Mouse (Mus musculus) megakaryocyte, embryonic 14.5 days (primary cell): ENCODE measurements around the gene Fam71a. TPM values are rescaled to one million over a fixed set of nuclear protein-coding genes. Genes with fewer than 3 reads are reported as not detected.

ENCODE experiments used
- H3K27me3 ChIP-seq: replicated peaks from 2 replicates; pipeline ENCODE3; 2012; ENCODE audit warnings: inconsistent platforms
- H3K36me3 ChIP-seq: replicated peaks from 2 replicates; pipeline ENCODE3; 2012; ENCODE audit warnings: low read length, inconsistent platforms, mixed read lengths
- H3K4me1 ChIP-seq: 2 replicates; pipeline ENCODE4 v1.6.1; 2012; ENCODE audit warnings: inconsistent platforms
- H3K4me3 ChIP-seq: replicated peaks from 2 replicates; pipeline ENCODE3; 2012; ENCODE audit warnings: moderate library complexity, mild to moderate bottlenecking, inconsistent platforms
- H3K9me3 ChIP-seq: 2 replicates; pipeline ENCODE4 v1.6.1; 2012; ENCODE audit warnings: inconsistent platforms
- FLI1 ChIP-seq: IDR thresholded peaks from 2 replicates; pipeline ENCODE4 v1.6.1; 2012; ENCODE audit warnings: low read length, inconsistent platforms, mixed read lengths
- GATA1 ChIP-seq: IDR thresholded peaks from 3 replicates; pipeline ENCODE4 v1.6.1; 2012; ENCODE audit warnings: mixed read lengths, low read length, inconsistent platforms, borderline replicate concordance
- polyA plus RNA-seq: library from polyadenylated mRNA; stranded (reverse); fragments of >175 nt; gene quantifications from 2 replicates; pipeline ENCODE4 v1.2.3, GENCODE M21; 2012; ENCODE audit warnings: low replicate concordance; ENCODE audit not compliant: insufficient read depth

Gene Fam71a
- polyA plus RNA-seq, result not detected in 2 replicates

DNA sequence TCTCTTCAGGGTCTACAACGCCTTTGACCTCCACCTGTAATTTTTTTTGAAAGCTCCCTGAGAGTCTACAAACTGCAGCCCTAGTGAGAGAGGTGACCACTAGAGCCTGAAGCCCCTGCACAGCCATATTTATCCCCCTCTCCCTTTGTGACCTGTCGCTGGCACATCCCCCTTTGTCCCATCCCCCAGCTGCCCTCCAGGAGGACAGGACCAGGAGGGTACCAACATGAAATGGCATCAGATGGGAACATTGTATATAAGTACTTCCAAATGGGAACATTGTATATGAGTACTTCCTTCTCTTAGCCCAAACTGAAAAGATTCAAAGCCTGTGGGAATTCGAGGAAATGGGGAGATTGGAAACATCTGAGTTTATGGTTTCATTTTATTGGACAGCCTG, at the start of gene Fam71a:
Gene Fam71a (minus strand): TSS at position 101 of the 400 bp plus-strand sequence.
- H3K4me1 ChIP-seq, result peaks cover 11% of the 10 kb centered on the region
- no peaks in the 10 kb centered on the region for H3K36me3 ChIP-seq
- H3K27me3 ChIP-seq, result peaks cover 51% of the 10 kb centered on the region
- H3K9me3 ChIP-seq, result peaks cover 21% of the 10 kb centered on the region
- TF ChIP-seq FLI1 (no peak), GATA1 (no peak)
- no peak within 1 kb of the TSS for H3K4me3 ChIP-seq

DNA sequence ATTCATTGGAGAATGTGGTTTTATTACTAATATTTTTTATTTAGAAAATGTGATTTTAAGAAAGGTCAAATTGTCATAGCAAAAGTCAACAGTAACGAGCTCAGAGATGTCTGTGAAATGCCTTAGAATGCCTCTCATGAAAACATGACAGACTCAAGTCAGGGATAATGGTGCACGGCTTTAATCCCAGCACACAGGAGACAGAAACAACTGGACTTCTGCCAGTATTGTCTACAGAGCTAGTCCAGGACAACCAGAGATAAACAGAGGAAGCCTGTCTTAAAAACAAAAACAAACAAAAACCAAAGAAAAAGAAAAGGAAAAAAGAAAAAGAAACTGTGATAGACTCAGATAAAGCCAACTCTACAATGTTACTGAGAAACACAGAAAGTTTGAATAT, 46.5 kb upstream of the Fam71a start:
- TF ChIP-seq FLI1 (no peak), GATA1 (no peak)
- no peak overlapping the region for H3K4me3 ChIP-seq
- 0 out of 2 replicates have a peak, but pooled peaks cover 3% of the 10 kb centered on the region for H3K9me3 ChIP-seq
- peaks cover 16% of the 10 kb centered on the region for H3K27me3 ChIP-seq
- peaks cover 3% of the 10 kb centered on the region for H3K4me1 ChIP-seq
- H3K36me3 ChIP-seq, result no peaks in the 10 kb centered on the region

DNA sequence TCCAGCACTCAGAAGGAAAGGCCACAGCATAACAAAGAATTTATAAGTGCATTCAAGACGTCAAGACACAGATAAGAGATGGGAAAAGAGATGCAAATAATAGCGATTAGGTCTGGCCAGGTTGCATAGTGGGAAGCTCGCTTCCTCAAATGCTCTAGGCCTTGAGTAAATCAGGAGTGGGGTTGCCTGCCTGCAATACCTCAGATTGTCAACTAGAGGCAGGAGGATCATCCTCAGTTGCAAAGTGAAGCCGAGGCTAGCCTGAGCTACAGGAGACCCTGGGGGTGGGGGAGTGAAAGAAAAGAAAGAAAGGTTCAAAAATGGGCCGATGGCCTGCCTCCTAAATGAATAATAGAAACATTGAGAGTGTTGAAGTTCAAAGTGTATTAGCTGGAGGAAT, 41.2 kb upstream of the Fam71a start:
- Histone ChIP-seq H3K4me3 (no peak overlapping the region), H3K4me1 (no peaks in the 10 kb centered on the region), H3K27me3 (peaks cover 41% of the 10 kb centered on the region), H3K9me3 (peaks cover 12% of the 10 kb centered on the region), H3K36me3 (no peaks in the 10 kb centered on the region)
- TF ChIP-seq GATA1, result no peak
- TF ChIP-seq FLI1, result no peak

DNA sequence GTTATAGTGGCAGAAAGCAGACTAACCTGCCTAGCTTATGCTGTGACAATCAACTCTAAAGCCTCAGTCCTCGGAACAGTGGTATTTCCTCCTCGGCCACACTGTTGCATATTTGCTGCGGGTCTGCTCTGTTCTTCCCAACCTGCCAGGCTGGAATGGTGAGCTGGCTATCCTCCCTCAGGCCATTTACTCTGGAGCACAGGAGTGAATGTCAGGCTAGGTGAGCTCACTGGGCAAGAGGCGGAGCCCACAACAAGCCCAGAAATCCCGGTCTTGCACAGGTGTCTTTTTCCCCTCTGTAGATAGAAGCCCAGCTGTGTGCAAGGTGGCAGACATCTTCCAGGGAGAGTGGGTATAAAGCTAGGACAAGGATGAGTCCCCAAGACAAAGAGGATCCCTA, 40.3 kb upstream of the Fam71a start:
- no peak for TF ChIP-seq FLI1
- TF ChIP-seq GATA1, result no peak
- H3K27me3 ChIP-seq, result peaks cover 48% of the 10 kb centered on the region
- H3K4me1 ChIP-seq, result no peaks in the 10 kb centered on the region
- no peak overlapping the region for H3K4me3 ChIP-seq
- H3K9me3 ChIP-seq, result peaks cover 17% of the 10 kb centered on the region
- no peaks in the 10 kb centered on the region for H3K36me3 ChIP-seq

DNA sequence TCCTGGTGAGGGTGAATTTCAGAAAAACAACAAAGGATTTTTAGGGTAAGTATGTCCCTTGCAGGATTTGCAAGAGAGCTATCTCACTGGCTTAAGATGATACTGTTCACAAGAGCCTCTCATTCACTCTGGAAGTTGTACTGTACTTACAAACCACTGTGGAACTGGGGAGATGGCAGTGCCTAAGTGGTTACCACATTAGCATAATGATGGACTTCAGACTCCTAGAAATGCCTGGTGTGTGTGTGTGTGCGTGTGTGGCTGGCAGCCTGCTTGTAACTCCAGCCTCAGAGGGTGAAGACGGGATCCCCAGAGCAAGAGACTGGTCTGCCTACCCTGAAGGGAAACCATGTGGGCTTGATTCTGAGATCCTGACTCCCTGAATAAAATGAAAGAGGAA, 38.9 kb upstream of the Fam71a start:
- H3K27me3 ChIP-seq, result peaks cover 57% of the 10 kb centered on the region
- no peak overlapping the region for H3K4me3 ChIP-seq
- no peak for TF ChIP-seq FLI1
- TF ChIP-seq GATA1, result no peak
- H3K36me3 ChIP-seq, result no peaks in the 10 kb centered on the region
- H3K9me3 ChIP-seq, result peaks cover 17% of the 10 kb centered on the region
- H3K4me1 ChIP-seq, result peaks cover 13% of the 10 kb centered on the region

DNA sequence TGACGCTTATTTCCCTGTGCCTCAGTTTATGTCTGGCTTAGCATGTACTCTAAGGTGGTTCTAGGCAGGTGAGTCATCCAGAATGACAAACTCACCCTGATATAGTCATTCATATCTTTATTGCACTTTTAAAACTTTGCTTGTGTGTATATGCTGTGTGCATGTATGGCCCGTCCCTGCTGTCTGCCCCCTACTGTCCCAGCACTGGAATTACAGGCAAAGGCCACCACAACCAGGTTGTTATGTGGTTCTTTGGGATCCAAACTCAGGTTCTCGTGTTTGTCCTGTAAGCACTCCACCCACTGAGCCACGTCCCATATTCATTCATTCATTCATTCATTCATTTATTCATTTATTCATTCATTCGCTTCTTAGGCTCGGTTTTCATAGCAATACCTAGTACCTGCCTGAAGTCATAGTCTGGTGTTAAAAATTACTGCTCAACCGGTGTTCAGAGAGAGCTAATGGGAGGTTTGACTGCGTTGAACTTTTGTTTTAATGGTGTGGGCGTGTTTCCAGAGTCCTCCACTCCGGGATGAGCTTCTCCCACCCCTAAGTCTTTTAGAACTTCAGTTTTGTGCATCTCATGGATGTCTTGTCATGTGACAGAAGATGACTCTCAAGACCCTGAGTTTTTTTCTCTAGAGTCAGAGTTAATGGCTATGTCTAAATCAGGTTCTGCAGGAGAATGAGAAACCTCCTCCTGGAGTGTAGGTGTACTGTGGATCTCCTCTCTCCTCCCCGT, 37.8 kb upstream of the Fam71a start:
- H3K36me3 ChIP-seq, result no peaks in the 10 kb centered on the region
- peaks cover 24% of the 10 kb centered on the region for H3K4me1 ChIP-seq
- H3K27me3 ChIP-seq, result peaks cover 57% of the 10 kb centered on the region
- H3K4me3 ChIP-seq, result no peak overlapping the region
- no peak for TF ChIP-seq FLI1
- TF ChIP-seq GATA1, result no peak
- peaks cover 17% of the 10 kb centered on the region for H3K9me3 ChIP-seq

DNA sequence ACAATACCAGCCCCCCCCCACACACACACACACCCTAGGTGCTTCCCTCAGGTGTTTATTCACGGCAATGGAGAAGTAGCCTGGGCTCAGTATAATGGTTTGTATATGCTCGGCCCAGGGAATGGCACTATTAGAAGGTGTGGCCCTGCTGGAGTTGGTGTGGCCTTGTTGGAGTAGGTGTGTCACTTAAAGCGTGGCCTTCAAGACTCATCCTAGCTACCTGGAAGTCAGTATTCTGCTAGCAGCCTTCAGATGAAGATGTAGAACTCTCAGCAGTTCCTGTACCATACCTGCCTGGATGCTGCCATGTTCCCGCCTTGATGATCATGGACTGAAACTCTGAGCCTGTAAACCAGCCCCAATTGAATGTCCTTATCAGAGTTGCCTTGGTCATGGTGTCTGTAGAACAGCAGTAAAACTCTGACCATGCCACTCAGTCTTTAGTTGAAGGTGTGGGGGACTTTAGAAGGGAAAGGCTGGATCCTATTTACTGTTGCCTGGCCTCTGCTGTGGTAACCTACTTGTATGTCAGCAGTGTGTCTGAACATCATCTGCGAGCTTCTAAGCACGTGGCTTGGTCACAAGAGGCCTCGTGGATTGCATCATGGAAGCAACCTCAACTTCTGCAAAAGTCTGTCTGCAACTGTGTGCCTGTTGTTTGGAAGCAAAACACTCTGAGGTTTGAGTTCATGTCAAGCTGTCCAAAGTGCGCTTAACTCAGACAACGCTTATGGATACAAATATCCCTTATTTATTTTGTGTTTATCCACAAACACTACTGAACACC, 36.4 kb upstream of the Fam71a start:
- H3K4me3 ChIP-seq, result no peak overlapping the region
- peaks cover 61% of the 10 kb centered on the region for H3K27me3 ChIP-seq
- peaks cover 17% of the 10 kb centered on the region for H3K9me3 ChIP-seq
- peaks cover 25% of the 10 kb centered on the region for H3K4me1 ChIP-seq
- H3K36me3 ChIP-seq, result no peaks in the 10 kb centered on the region
- TF ChIP-seq FLI1 (no peak), GATA1 (no peak)

DNA sequence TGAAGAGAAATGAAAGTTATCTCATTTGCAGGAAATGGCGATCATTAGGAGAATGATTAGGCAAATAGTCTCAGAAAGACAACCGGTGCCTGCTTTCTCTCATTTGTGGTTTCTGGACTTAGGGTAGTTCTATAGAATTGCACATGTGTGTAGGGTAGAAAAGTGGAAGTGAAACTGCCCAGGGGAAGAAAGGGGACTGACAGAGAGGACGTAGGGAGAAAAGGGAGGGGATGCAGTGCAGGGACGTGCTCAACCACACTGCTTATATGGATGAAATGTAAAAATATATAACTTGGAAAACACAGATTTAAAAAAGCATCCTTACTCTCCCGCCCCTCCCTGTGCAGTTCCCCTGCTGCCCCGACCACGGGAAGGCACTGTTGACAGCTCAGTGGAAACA, 33.3 kb upstream of the Fam71a start:
- Histone ChIP-seq H3K4me3 (peak overlapping the region; percentile 87), H3K36me3 (no peaks in the 10 kb centered on the region), H3K4me1 (peaks cover 40% of the 10 kb centered on the region), H3K27me3 (peaks cover 62% of the 10 kb centered on the region), H3K9me3 (peaks cover 17% of the 10 kb centered on the region)
- TF ChIP-seq GATA1, result no peak
- TF ChIP-seq FLI1, result no peak

DNA sequence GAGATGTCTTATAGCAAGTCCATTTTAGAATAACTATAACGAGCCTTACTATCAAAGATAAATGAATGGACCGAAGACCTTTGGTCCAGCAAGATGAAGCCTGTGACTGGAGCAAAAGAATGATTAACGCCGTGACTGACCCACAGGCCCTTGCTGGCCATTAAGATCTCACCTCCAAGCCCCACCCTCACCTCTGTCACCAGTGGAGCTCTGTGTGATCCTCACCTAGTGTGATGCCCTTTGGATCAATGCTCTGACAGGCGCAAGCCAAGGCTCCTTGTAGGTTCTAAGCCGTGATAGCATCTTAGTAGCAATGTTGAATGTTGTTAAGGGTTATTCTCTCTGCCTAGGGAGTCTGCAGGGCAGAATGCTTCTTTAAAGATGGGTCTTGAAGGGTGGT, 31.4 kb upstream of the Fam71a start:
- Histone ChIP-seq H3K36me3 (no peaks in the 10 kb centered on the region), H3K27me3 (peaks cover 74% of the 10 kb centered on the region), H3K9me3 (peaks cover 7% of the 10 kb centered on the region), H3K4me3 (no peak overlapping the region), H3K4me1 (peaks cover 46% of the 10 kb centered on the region)
- no peak for TF ChIP-seq FLI1
- TF ChIP-seq GATA1, result no peak
